Mouse (Mus musculus) MEL (cell line): ENCODE results near the gene Rbms2. TPM values are rescaled to one million over a fixed set of nuclear protein-coding genes. Genes with fewer than 3 reads are reported as not detected.
A peak's percentile ranks its signal among the peaks of the same experiment; 100 is the strongest.

Experiments
- DNase-seq: peaks from one replicate; pipeline ENCODE4 v3.0.0; 2011; ENCODE audit warnings: low read depth, low spot score
- H3K27ac ChIP-seq: 2 replicates; pipeline ENCODE4 v1.5.1; 2012; ENCODE audit warnings: low read depth, mild to moderate bottlenecking, control low read depth, low read length, moderate library complexity; ENCODE audit not compliant: control insufficient read depth
- H3K27me3 ChIP-seq, 2 experiments: fragments of 150-350 bp in 1 of 2; sonication (generic) in 1 of 2; 2 replicates each; pipeline ENCODE4 v1.6.1; 2012; ENCODE audit warnings: low read length in 2 of 2, mild to moderate bottlenecking in 2 of 2, improper control_type of control experiment in 1 of 2, moderate library complexity in 1 of 2; ENCODE audit not compliant: insufficient read depth in 2 of 2, control insufficient read depth in 1 of 2
- H3K36me3 ChIP-seq, 2 experiments: 2 replicates each; pipeline ENCODE4 v1.6.1; 2012 to 2014; ENCODE audit warnings: low read length in 2 of 2, improper control_type of control experiment in 1 of 2, inconsistent platforms in 1 of 2, mild to moderate bottlenecking in 1 of 2; ENCODE audit not compliant: insufficient read depth in 2 of 2, control insufficient read depth in 1 of 2
- H3K4me1 ChIP-seq, 2 experiments: fragments of 150-350 bp in 1 of 2; sonication (generic) in 1 of 2; 2 replicates each; pipeline ENCODE4 v1.6.1; 2012; ENCODE audit warnings: low read length in 2 of 2, improper control_type of control experiment in 1 of 2, mild to moderate bottlenecking in 1 of 2; ENCODE audit not compliant: insufficient read depth in 2 of 2, control insufficient read depth in 1 of 2
- H3K4me3 ChIP-seq, 2 experiments: fragments of 150-350 bp in 1 of 2; sonication (generic) in 1 of 2; 2 replicates each; pipeline ENCODE4 v1.5.1; 2012; ENCODE audit warnings: low read depth in 2 of 2, low read length in 2 of 2, mild to moderate bottlenecking in 2 of 2, moderate library complexity in 2 of 2, control low read depth in 1 of 2, improper control_type of control experiment in 1 of 2; ENCODE audit not compliant: control insufficient read depth in 1 of 2, insufficient read depth in 1 of 2
- H3K79me2 ChIP-seq: 2 replicates; pipeline ENCODE4 v1.6.1; 2012; ENCODE audit warnings: mild to moderate bottlenecking, low read length, moderate library complexity; ENCODE audit not compliant: control insufficient read depth, poor library complexity, insufficient read depth
- H3K9ac ChIP-seq: 2 replicates; pipeline ENCODE4 v1.6.1; 2012; ENCODE audit warnings: low read depth, mild to moderate bottlenecking, control low read depth, low read length, moderate library complexity; ENCODE audit not compliant: control insufficient read depth, poor library complexity, severe bottlenecking
- H3K9me3 ChIP-seq: fragments of 150-350 bp; sonication (generic); replicated peaks from 2 replicates; pipeline ENCODE4 v1.6.1; 2012; ENCODE audit warnings: mild to moderate bottlenecking, low read length, improper control_type of control experiment, moderate library complexity; ENCODE audit not compliant: insufficient read depth
- BHLHE40 ChIP-seq: IDR thresholded peaks from 2 replicates; pipeline ENCODE4 v1.6.1; 2012; ENCODE audit warnings: low read depth, mild to moderate bottlenecking, inconsistent platforms, low read length, improper control_type of control experiment, borderline replicate concordance
- CHD1 ChIP-seq: IDR thresholded peaks from 2 replicates; pipeline ENCODE4 v1.6.1; 2012; ENCODE audit warnings: low read depth, mild to moderate bottlenecking, inconsistent platforms, low read length, improper control_type of control experiment
- E2F4 ChIP-seq: IDR thresholded peaks from 2 replicates; pipeline ENCODE4 v1.6.1; 2011; ENCODE audit warnings: low read depth, low read length, improper control_type of control experiment, borderline replicate concordance
- ELF1 ChIP-seq: IDR thresholded peaks from 2 replicates; pipeline ENCODE4 v1.6.1; 2014; ENCODE audit warnings: low read depth, mild to moderate bottlenecking, inconsistent platforms, low read length, improper control_type of control experiment, moderate library complexity
- EP300 ChIP-seq, 2 experiments: IDR thresholded peaks; 2 replicates each; pipeline ENCODE4 v1.6.1; 2011; ENCODE audit warnings: improper control_type of control experiment in 2 of 2, low read length in 2 of 2, low read depth in 1 of 2, mild to moderate bottlenecking in 1 of 2
- ETS1 ChIP-seq: IDR thresholded peaks from 2 replicates; pipeline ENCODE4 v1.6.1; 2012; ENCODE audit warnings: low read depth, mild to moderate bottlenecking, inconsistent platforms, low read length, improper control_type of control experiment, moderate library complexity
- GABPA ChIP-seq: IDR thresholded peaks from 2 replicates; pipeline ENCODE4 v1.6.1; 2012; ENCODE audit warnings: low read depth, mild to moderate bottlenecking, inconsistent platforms, low read length, improper control_type of control experiment, moderate library complexity
- HCFC1 ChIP-seq: IDR thresholded peaks from 2 replicates; pipeline ENCODE4 v1.6.1; 2012; ENCODE audit warnings: low read depth, mild to moderate bottlenecking, inconsistent platforms, low read length, improper control_type of control experiment, moderate library complexity
- KAT2A ChIP-seq: conservative IDR thresholded peaks from 2 replicates; pipeline ENCODE4 v1.6.1; 2012; ENCODE audit warnings: low read depth, low read length, improper control_type of control experiment, inconsistent platforms
- MAFK ChIP-seq: IDR thresholded peaks from 2 replicates; pipeline ENCODE4 v1.6.1; 2011; ENCODE audit warnings: low read depth, mild to moderate bottlenecking, low read length, improper control_type of control experiment, borderline replicate concordance
- MAX ChIP-seq: IDR thresholded peaks from 2 replicates; pipeline ENCODE4 v1.6.1; 2011; ENCODE audit warnings: low read length, improper control_type of control experiment
- MAZ ChIP-seq: IDR thresholded peaks from 2 replicates; pipeline ENCODE4 v1.6.1; 2012; ENCODE audit warnings: low read depth, mild to moderate bottlenecking, inconsistent platforms, low read length, improper control_type of control experiment
- MEF2A ChIP-seq: IDR thresholded peaks from 2 replicates; pipeline ENCODE4 v1.6.1; 2014; ENCODE audit warnings: low read depth, mild to moderate bottlenecking, inconsistent platforms, low read length, improper control_type of control experiment; ENCODE audit not compliant: poor library complexity, insufficient replicate concordance, severe bottlenecking; ENCODE audit errors: extremely low read depth
- MXI1 ChIP-seq: IDR thresholded peaks from 2 replicates; pipeline ENCODE4 v1.6.1; 2011; ENCODE audit warnings: mild to moderate bottlenecking, low read depth, low read length, improper control_type of control experiment
- MYB ChIP-seq: IDR thresholded peaks from 2 replicates; pipeline ENCODE4 v1.6.1; 2011; ENCODE audit warnings: mild to moderate bottlenecking, low read depth, low read length, improper control_type of control experiment
- NELFE ChIP-seq: IDR thresholded peaks from 2 replicates; pipeline ENCODE4 v1.6.1; 2011; ENCODE audit warnings: low read depth, low read length, improper control_type of control experiment
- NRF1 ChIP-seq: IDR thresholded peaks from 2 replicates; pipeline ENCODE4 v1.6.1; 2014; ENCODE audit warnings: low read depth, mild to moderate bottlenecking, inconsistent platforms, low read length, improper control_type of control experiment, moderate library complexity; ENCODE audit not compliant: poor library complexity, insufficient read depth, severe bottlenecking
- POLR2A ChIP-seq, 2 experiments: IDR thresholded peaks; 2 replicates each; pipeline ENCODE4 v1.6.1; 2011 to 2012; ENCODE audit warnings: low read length in 2 of 2, mild to moderate bottlenecking in 2 of 2, control low read depth in 1 of 2, improper control_type of control experiment in 1 of 2, low read depth in 1 of 2, moderate library complexity in 1 of 2; ENCODE audit not compliant: control insufficient read depth in 1 of 2, insufficient read depth in 1 of 2, poor library complexity in 1 of 2
- RAD21 ChIP-seq: IDR thresholded peaks from 2 replicates; pipeline ENCODE4 v1.6.1; 2011; ENCODE audit warnings: mild to moderate bottlenecking, low read depth, low read length, improper control_type of control experiment
- RCOR1 ChIP-seq: IDR thresholded peaks from 2 replicates; pipeline ENCODE4 v1.6.1; 2012; ENCODE audit warnings: low read depth, mild to moderate bottlenecking, inconsistent platforms, low read length, improper control_type of control experiment
- SIN3A ChIP-seq: IDR thresholded peaks from 2 replicates; pipeline ENCODE4 v1.6.1; 2012; ENCODE audit warnings: low read length, improper control_type of control experiment, inconsistent platforms
- SMC3 ChIP-seq: IDR thresholded peaks from 2 replicates; pipeline ENCODE4 v1.6.1; 2011; ENCODE audit warnings: low read depth, low read length, improper control_type of control experiment
- TBP ChIP-seq: IDR thresholded peaks from 2 replicates; pipeline ENCODE4 v1.8.0; 2011; ENCODE audit warnings: low read depth, low read length, improper control_type of control experiment
- TCF12 ChIP-seq: IDR thresholded peaks from 2 replicates; pipeline ENCODE4 v1.6.1; 2014; ENCODE audit warnings: low read depth, mild to moderate bottlenecking, inconsistent platforms, low read length, improper control_type of control experiment, moderate library complexity
- USF2 ChIP-seq, 2 experiments: IDR thresholded peaks; 2 replicates each; pipeline ENCODE4 v1.6.1; 2011 to 2012; ENCODE audit warnings: improper control_type of control experiment in 2 of 2, low read length in 2 of 2, borderline replicate concordance in 1 of 2, inconsistent platforms in 1 of 2, low read depth in 1 of 2, mild to moderate bottlenecking in 1 of 2; ENCODE audit not compliant: insufficient read depth in 1 of 2
- ZC3H11A ChIP-seq: IDR thresholded peaks from 2 replicates; pipeline ENCODE4 v1.6.1; 2012; ENCODE audit warnings: low read depth, mild to moderate bottlenecking, inconsistent platforms, low read length, improper control_type of control experiment
- ZNF384 ChIP-seq: IDR thresholded peaks from 2 replicates; pipeline ENCODE4 v1.6.1; 2012; ENCODE audit warnings: low read depth, mild to moderate bottlenecking, inconsistent platforms, low read length, improper control_type of control experiment
- polyA plus RNA-seq, 2 experiments: library from polyadenylated mRNA; stranded (reverse) in 1 of 2; unstranded in 1 of 2; fragments of >175 nt in 1 of 2; fragments of >200 nt in 1 of 2; gene quantifications; 2 replicates each; pipeline versions ENCODE4 v1.2.1 to v1.2.4; 2012; ENCODE audit warnings: low replicate concordance in 2 of 2, low read depth in 1 of 2; ENCODE audit not compliant: insufficient read length in 2 of 2, insufficient read depth in 1 of 2, missing spikeins in 1 of 2
- total RNA-seq: library from RNA; depleted of rRNA; stranded (reverse); fragments of 300-350 nt; gene quantifications from 2 replicates; pipeline ENCODE4 v1.2.3, GENCODE M21; 2012

Gene Rbms2
- total and polyA plus RNA-seq, 3 experiments, result 5.1 to 23.5 TPM; not detected in 1

DNA sequence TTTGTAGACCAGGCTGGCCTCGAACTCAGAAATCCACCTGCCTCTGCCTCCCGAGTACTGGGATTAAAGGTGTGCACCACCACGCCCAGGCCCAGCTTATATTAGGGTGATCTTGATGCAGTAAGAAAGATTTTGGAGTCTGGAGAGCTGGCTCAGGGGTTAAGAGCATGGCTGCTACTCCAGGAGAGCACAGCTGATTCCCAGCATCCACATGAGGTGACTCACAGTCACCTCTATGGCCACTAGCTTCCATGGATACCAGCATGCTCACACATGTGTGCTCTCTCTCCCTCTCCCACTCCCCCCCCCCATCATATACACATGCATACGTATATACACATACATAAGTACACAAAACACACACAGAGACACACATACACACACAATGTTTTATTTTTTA is 2.8 kb downstream of the Rbms2 start:
- no peak for TF ChIP-seq MAFK
- no peak for TF ChIP-seq POLR2A (IDR thresholded peaks at IDR 0.05; ENCODE audit: control insufficient read depth in 1 of 2, insufficient read depth in 1 of 2, low read depth in 1 of 2, low read length in 2 of 2, poor library complexity in 1 of 2)
- TF ChIP-seq ZNF384, result no peak
- no peak for TF ChIP-seq MXI1
- TF ChIP-seq SIN3A, result no peak
- no peak for TF ChIP-seq TCF12
- TF ChIP-seq USF2 (IDR thresholded peaks at IDR 0.05; ENCODE audit: borderline replicate concordance in 1 of 2, insufficient read depth in 1 of 2, low read depth in 1 of 2, low read length in 2 of 2), result no peak
- TF ChIP-seq E2F4, result no peak
- no peak for TF ChIP-seq GABPA
- H3K4me1 ChIP-seq, result peaks cover 0 to 6% of the 10 kb centered on the region in 2 experiments; a peak in 1 of 4 replicates
- no peaks in the 10 kb centered on the region for H3K9me3 ChIP-seq
- peaks cover 2% of the 10 kb centered on the region; the same call in 1 of the 2 replicates for H3K79me2 ChIP-seq
- H3K4me3 ChIP-seq, result no peak overlapping the region
- no peak overlapping the region for H3K27ac ChIP-seq
- no peaks in the 10 kb centered on the region for H3K27me3 ChIP-seq
- no peak for DNase-seq
- no peak overlapping the region for H3K9ac ChIP-seq
- peaks cover 0 to 8% of the 10 kb centered on the region in 2 experiments; a peak in 2 of 4 replicates for H3K36me3 ChIP-seq

DNA sequence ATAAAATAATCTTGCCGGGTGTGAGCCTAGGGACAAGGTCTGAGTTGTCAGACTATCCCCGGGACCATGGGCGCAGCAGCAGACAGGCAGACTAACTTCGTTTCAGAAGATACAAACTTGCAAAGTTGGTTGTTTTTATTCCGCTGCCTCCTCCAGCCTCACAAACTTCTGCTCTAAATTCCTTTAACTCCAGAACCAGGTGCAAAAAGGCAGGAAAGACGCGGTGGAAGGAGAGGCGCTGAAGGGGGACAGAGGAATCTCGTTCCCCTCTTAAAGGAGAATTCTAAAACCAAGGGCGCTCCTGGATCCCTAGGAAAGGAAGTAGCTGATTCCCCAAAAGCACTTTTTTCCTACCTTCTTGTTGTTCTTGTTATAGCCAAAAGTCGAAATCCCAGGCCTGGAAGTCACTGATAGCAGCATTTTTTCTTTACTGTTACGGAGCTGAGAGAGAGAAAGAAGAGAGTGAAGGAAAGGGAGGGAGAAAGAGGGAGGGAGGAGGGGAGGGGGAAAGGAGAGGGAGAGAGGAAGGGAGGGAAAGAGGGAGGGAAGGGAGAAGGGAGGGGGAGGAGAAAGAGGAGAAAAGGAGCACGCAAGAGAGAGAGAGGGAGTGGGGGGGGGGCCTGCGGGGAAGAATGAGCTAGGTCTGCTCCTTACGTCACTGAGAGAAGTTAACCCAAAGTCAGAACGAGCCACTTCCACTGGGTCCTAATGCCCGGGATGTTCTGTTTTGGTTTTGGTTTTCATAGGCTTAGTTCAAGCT is 3.9 kb downstream of the Rbms2 start:
- TF ChIP-seq MAX (peak; percentile 48; the same call in 1 of the 2 replicates), KAT2A (peak; percentile 50), SMC3 (peak; percentile 13; the same call in 1 of the 2 replicates), ZNF384 (peak; percentile 75), CHD1 (0 out of 2 replicates have a peak, but pooled peaks have one; percentile 73), ETS1 (peak; percentile 83), MYB (no peak), ELF1 (peak; percentile 57; the same call in 1 of the 2 replicates), MAZ (peak; percentile 98), MXI1 (peak; percentile 76), SIN3A (peak; percentile 99), POLR2A (IDR thresholded peaks at IDR 0.05; ENCODE audit: control insufficient read depth in 1 of 2, insufficient read depth in 1 of 2, low read depth in 1 of 2, low read length in 2 of 2, poor library complexity in 1 of 2) (no peak; a peak in 1 of 4 replicates), RCOR1 (peak; percentile 64; the same call in 1 of the 2 replicates), TCF12 (peak; percentile 51; the same call in 1 of the 2 replicates), RAD21 (no peak), TBP (peak; percentile 65), EP300 (IDR thresholded peaks at IDR 0.05; ENCODE audit: low read depth in 1 of 2, low read length in 2 of 2) (peak; percentile 20 to 59; a peak in 3 of 4 replicates), NELFE (0 out of 2 replicates have a peak, but pooled peaks have one; percentile 4), HCFC1 (peak; percentile 79), BHLHE40 (peak; percentile 49), ZC3H11A (no peak), NRF1 (no peak), MEF2A (no peak)
- Histone ChIP-seq H3K27ac (peak overlapping the region; percentile 43), H3K9me3 (no peaks in the 10 kb centered on the region), H3K4me1 (peaks cover 0 to 6% of the 10 kb centered on the region in 2 experiments; a peak in 1 of 4 replicates), H3K4me3 (peak overlapping the region; percentile 90 to 94), H3K9ac (peak overlapping the region; percentile 76), H3K27me3 (no peaks in the 10 kb centered on the region), H3K79me2 (peaks cover 2% of the 10 kb centered on the region; the same call in 1 of the 2 replicates), H3K36me3 (peaks cover 0 to 8% of the 10 kb centered on the region in 2 experiments; a peak in 2 of 4 replicates)
- peak; percentile 89 for DNase-seq
